Mouse (Mus musculus): ENCODE measurements around the gene Sap25. TPM values are rescaled to one million over a fixed set of nuclear protein-coding genes. Genes with fewer than 3 reads are reported as not detected.

Sap25 gene
- polyA plus RNA-seq, 1 experiment from 2014 or later: 10.7 TPM

GRCm38 (mm10) chr5:137645652-137646091 is 4.5 kb downstream of the Sap25 start, which contains the start of gene Irs3:
Gene Irs3 (minus strand): TSS chr5:137645714.
- H3K4me1 ChIP-seq (replicated peaks; ENCODE audit: control insufficient read depth, insufficient read depth, low read length): peaks cover 8% of the 10 kb centered on the region; the same call in 1 of the 2 replicates
- H3K27me3 ChIP-seq (ENCODE audit: control insufficient read depth, insufficient read depth, low read length): peaks cover 27% of the 10 kb centered on the region
- 12% methylated on average over 11 of the region's 11 CpGs for WGBS
- H3K36me3 ChIP-seq (ENCODE audit: control insufficient read depth, insufficient read depth, low read length): peaks cover 4% of the 10 kb centered on the region
- peak within 1 kb of the TSS; percentile 40 for H3K4me2 ChIP-seq (ENCODE audit: low read depth, low read length, severe bottlenecking)
- ATAC-seq (replicated peaks; ENCODE audit: low FRiP score) (no peak), DNase-seq (ENCODE audit: low spot score) (no peak)
- no peaks in the 10 kb centered on the region for H3K9me3 ChIP-seq (ENCODE audit: control insufficient read depth, low read length)
- peak within 1 kb of the TSS; percentile 27; the same call in 1 of the 2 replicates for H3K9ac ChIP-seq (ENCODE audit: low read length)
- no peak within 1 kb of the TSS for H3K27ac ChIP-seq (ENCODE audit: low read depth, low read length)
- peak within 1 kb of the TSS; percentile 11 for H3K4me3 ChIP-seq (ENCODE audit: low read depth, low read length)

GRCm38 (mm10) chr5:137647827-137648601 is 6.9 kb downstream of the Sap25 start:
- no peaks in the 10 kb centered on the region for H3K9me3 ChIP-seq (ENCODE audit: control insufficient read depth, low read length)
- WGBS: 79% methylated on average over 9 of the region's 9 CpGs
- H3K27me3 ChIP-seq (ENCODE audit: control insufficient read depth, insufficient read depth, low read length): peaks cover 27% of the 10 kb centered on the region
- peaks cover 3% of the 10 kb centered on the region for H3K36me3 ChIP-seq (ENCODE audit: control insufficient read depth, insufficient read depth, low read length)
- DNase-seq (ENCODE audit: low spot score) (no peak), ATAC-seq (replicated peaks; ENCODE audit: low FRiP score) (no peak)
- peaks cover 8% of the 10 kb centered on the region; the same call in 1 of the 2 replicates for H3K4me1 ChIP-seq (replicated peaks; ENCODE audit: control insufficient read depth, insufficient read depth, low read length)
- no peak overlapping the region for H3K4me2 ChIP-seq (ENCODE audit: low read depth, low read length, severe bottlenecking)
- H3K4me3 ChIP-seq (ENCODE audit: low read depth, low read length): no peak overlapping the region
- H3K9ac ChIP-seq (ENCODE audit: low read length): no peak overlapping the region
- no peak overlapping the region for H3K27ac ChIP-seq (ENCODE audit: low read depth, low read length)

GRCm38 (mm10) chr5:137649251-137649650 is 8.1 kb downstream of the Sap25 start:
- Histone ChIP-seq H3K27ac (ENCODE audit: low read depth, low read length) (no peak overlapping the region), H3K27me3 (ENCODE audit: control insufficient read depth, insufficient read depth, low read length) (peaks cover 19% of the 10 kb centered on the region), H3K36me3 (ENCODE audit: control insufficient read depth, insufficient read depth, low read length) (peaks cover 3% of the 10 kb centered on the region), H3K9me3 (ENCODE audit: control insufficient read depth, low read length) (no peaks in the 10 kb centered on the region), H3K4me3 (ENCODE audit: low read depth, low read length) (no peak overlapping the region), H3K4me2 (ENCODE audit: low read depth, low read length, severe bottlenecking) (no peak overlapping the region), H3K9ac (ENCODE audit: low read length) (no peak overlapping the region), H3K4me1 (replicated peaks; ENCODE audit: control insufficient read depth, insufficient read depth, low read length) (peaks cover 8% of the 10 kb centered on the region; the same call in 1 of the 2 replicates)
- ATAC-seq (replicated peaks; ENCODE audit: low FRiP score): no peak
- 38% methylated on average over 4 of the region's 4 CpGs for WGBS
- DNase-seq (ENCODE audit: low spot score): no peak

- H3K4me3 ChIP-seq (ENCODE audit: low read depth, low read length): no peak overlapping the region
- ATAC-seq (replicated peaks; ENCODE audit: low FRiP score): no peak
Measured at GRCm38 (mm10) chr5:137649669-137650571, 8.8 kb downstream of the Sap25 start.

GRCm38 (mm10) chr5:137652474-137652873 is 11.3 kb downstream of the Sap25 start:
- no peaks in the 10 kb centered on the region for H3K27me3 ChIP-seq (ENCODE audit: control insufficient read depth, insufficient read depth, low read length)
- no peak overlapping the region for H3K9ac ChIP-seq (ENCODE audit: low read length)
- 29% methylated on average over 3 of the region's 3 CpGs for WGBS
- peaks cover 3% of the 10 kb centered on the region; the same call in 1 of the 2 replicates for H3K4me1 ChIP-seq (replicated peaks; ENCODE audit: control insufficient read depth, insufficient read depth, low read length)
- H3K27ac ChIP-seq (ENCODE audit: low read depth, low read length): no peak overlapping the region
- DNase-seq (ENCODE audit: low spot score) (peak; percentile 84), ATAC-seq (replicated peaks; ENCODE audit: low FRiP score) (peak; percentile 57; the same call in 1 of the 2 replicates)
- no peak overlapping the region for H3K4me2 ChIP-seq (ENCODE audit: low read depth, low read length, severe bottlenecking)
- no peaks in the 10 kb centered on the region for H3K9me3 ChIP-seq (ENCODE audit: control insufficient read depth, low read length)
- peaks cover 3% of the 10 kb centered on the region for H3K36me3 ChIP-seq (ENCODE audit: control insufficient read depth, insufficient read depth, low read length)
- H3K4me3 ChIP-seq (ENCODE audit: low read depth, low read length): no peak overlapping the region

More at GRCm38 (mm10) chr5:137649669-137650571, 8.8 kb downstream of the Sap25 start:
- Histone ChIP-seq H3K27ac (ENCODE audit: low read depth, low read length) (no peak overlapping the region), H3K4me2 (ENCODE audit: low read depth, low read length, severe bottlenecking) (no peak overlapping the region), H3K27me3 (ENCODE audit: control insufficient read depth, insufficient read depth, low read length) (peaks cover 13% of the 10 kb centered on the region), H3K9ac (ENCODE audit: low read length) (no peak overlapping the region), H3K9me3 (ENCODE audit: control insufficient read depth, low read length) (no peaks in the 10 kb centered on the region), H3K4me1 (replicated peaks; ENCODE audit: control insufficient read depth, insufficient read depth, low read length) (peaks cover 8% of the 10 kb centered on the region; the same call in 1 of the 2 replicates), H3K36me3 (ENCODE audit: control insufficient read depth, insufficient read depth, low read length) (peaks cover 3% of the 10 kb centered on the region)
- 15% methylated on average over 18 of the region's 18 CpGs for WGBS
- DNase-seq (ENCODE audit: low spot score): no peak

- Histone ChIP-seq H3K9me3 (ENCODE audit: control insufficient read depth, low read length) (no peaks in the 10 kb centered on the region), H3K4me3 (ENCODE audit: low read depth, low read length) (no peak overlapping the region), H3K4me1 (replicated peaks; ENCODE audit: control insufficient read depth, insufficient read depth, low read length) (peaks cover 3% of the 10 kb centered on the region; the same call in 1 of the 2 replicates), H3K27me3 (ENCODE audit: control insufficient read depth, insufficient read depth, low read length) (no peaks in the 10 kb centered on the region), H3K27ac (ENCODE audit: low read depth, low read length) (no peak overlapping the region), H3K9ac (ENCODE audit: low read length) (no peak overlapping the region), H3K36me3 (ENCODE audit: control insufficient read depth, insufficient read depth, low read length) (peaks cover 4% of the 10 kb centered on the region), H3K4me2 (ENCODE audit: low read depth, low read length, severe bottlenecking) (no peak overlapping the region)
- ATAC-seq (replicated peaks; ENCODE audit: low FRiP score) (no peak), DNase-seq (ENCODE audit: low spot score) (no peak)
- WGBS: 95% methylated on average over 10 of the region's 10 CpGs
Measured at GRCm38 (mm10) chr5:137653366-137653765, 12.2 kb downstream of the Sap25 start.

- H3K36me3 ChIP-seq (ENCODE audit: control insufficient read depth, insufficient read depth, low read length): peaks cover 10% of the 10 kb centered on the region
- no peak for DNase-seq (ENCODE audit: low spot score)
Measured at GRCm38 (mm10) chr5:137654746-137655145, 13.6 kb downstream of the Sap25 start.

GRCm38 (mm10) chr5:137656977-137657376 is 15.8 kb downstream of the Sap25 start:
- WGBS: 37% methylated on average over 6 of the region's 6 CpGs
- H3K27ac ChIP-seq (ENCODE audit: low read depth, low read length): no peak overlapping the region; the same call in 1 of the 2 replicates
- no peak overlapping the region for H3K9ac ChIP-seq (ENCODE audit: low read length)
- ATAC-seq (replicated peaks; ENCODE audit: low FRiP score) (peak; percentile 51; the same call in 1 of the 2 replicates), DNase-seq (ENCODE audit: low spot score) (peak; percentile 78)
- H3K27me3 ChIP-seq (ENCODE audit: control insufficient read depth, insufficient read depth, low read length): no peaks in the 10 kb centered on the region
- no peaks in the 10 kb centered on the region for H3K4me1 ChIP-seq (replicated peaks; ENCODE audit: control insufficient read depth, insufficient read depth, low read length)
- H3K4me3 ChIP-seq (ENCODE audit: low read depth, low read length): no peak overlapping the region
- H3K36me3 ChIP-seq (ENCODE audit: control insufficient read depth, insufficient read depth, low read length): peaks cover 10% of the 10 kb centered on the region; the same call in 1 of the 2 replicates
- no peak overlapping the region for H3K4me2 ChIP-seq (ENCODE audit: low read depth, low read length, severe bottlenecking)
- H3K9me3 ChIP-seq (ENCODE audit: control insufficient read depth, low read length): no peaks in the 10 kb centered on the region

More at GRCm38 (mm10) chr5:137654746-137655145, 13.6 kb downstream of the Sap25 start:
- H3K4me3 ChIP-seq (ENCODE audit: low read depth, low read length): no peak overlapping the region
- no peaks in the 10 kb centered on the region for H3K9me3 ChIP-seq (ENCODE audit: control insufficient read depth, low read length)
- no peaks in the 10 kb centered on the region for H3K27me3 ChIP-seq (ENCODE audit: control insufficient read depth, insufficient read depth, low read length)
- WGBS: 85% methylated on average over 6 of the region's 7 CpGs
- H3K4me1 ChIP-seq (replicated peaks; ENCODE audit: control insufficient read depth, insufficient read depth, low read length): peaks cover 3% of the 10 kb centered on the region; the same call in 1 of the 2 replicates
- H3K9ac ChIP-seq (ENCODE audit: low read length): no peak overlapping the region
- H3K4me2 ChIP-seq (ENCODE audit: low read depth, low read length, severe bottlenecking): no peak overlapping the region
- no peak for ATAC-seq (replicated peaks; ENCODE audit: low FRiP score)
- no peak overlapping the region for H3K27ac ChIP-seq (ENCODE audit: low read depth, low read length)
